Mouse (Mus musculus): ENCODE data around the gene Csad. TPM values are rescaled to one million over a fixed set of nuclear protein-coding genes. Genes with fewer than 3 reads are reported as not detected.

Gene Csad
- total RNA-seq, 1 experiment: 47.3 TPM

- Histone ChIP-seq H3K9ac (ENCODE audit: insufficient read depth, low read depth, low read length, poor library complexity, severe bottlenecking) (no peak overlapping the region), H3K4me3 (ENCODE audit: insufficient read depth in 1 of 2, low read depth in 1 of 2, low read length in 2 of 2, poor library complexity in 1 of 2, severe bottlenecking in 1 of 2) (no peak overlapping the region), H3K36me3 (ENCODE audit: control insufficient read depth, insufficient read depth, low read length, poor library complexity, severe bottlenecking) (no peaks in the 10 kb centered on the region), H3K9me3 (ENCODE audit: control insufficient read depth, insufficient read depth, low read depth, low read length) (no peaks in the 10 kb centered on the region), H3K27ac (ENCODE audit: insufficient read depth, low read depth, low read length, poor library complexity, severe bottlenecking) (no peak overlapping the region), H3K4me1 (ENCODE audit: control insufficient read depth in 2 of 2, insufficient read depth in 2 of 2, low read length in 2 of 2, poor library complexity in 1 of 2) (peaks cover 0 to 4% of the 10 kb centered on the region in 2 experiments; a peak in 1 of 4 replicates)
- in situ Hi-C loops (cut with MboI; ENCODE audit: low sequenced_read_pairs in 2 of 2, unreplicated experiment in 2 of 2): no loop called here
- no peak for DNase-seq (ENCODE audit: low read depth, low spot score)
- TF ChIP-seq HCFC1 (IDR thresholded peaks at IDR 0.05; ENCODE audit: borderline replicate concordance, insufficient read depth, low read length): no peak
Measured at GRCm38 (mm10) chr15:102145330-102145729, 59.2 kb downstream of the Csad start.

GRCm38 (mm10) chr15:102144726-102145125 is 59.8 kb downstream of the Csad start:
- Histone ChIP-seq H3K36me3 (ENCODE audit: control insufficient read depth, insufficient read depth, low read length, poor library complexity, severe bottlenecking) (no peaks in the 10 kb centered on the region), H3K4me1 (ENCODE audit: control insufficient read depth in 2 of 2, insufficient read depth in 2 of 2, low read length in 2 of 2, poor library complexity in 1 of 2) (peaks cover 0 to 2% of the 10 kb centered on the region in 2 experiments; a peak in 1 of 4 replicates), H3K4me3 (ENCODE audit: insufficient read depth in 1 of 2, low read depth in 1 of 2, low read length in 2 of 2, poor library complexity in 1 of 2, severe bottlenecking in 1 of 2) (peak overlapping the region; percentile 44 to 54; a peak in 3 of 4 replicates), H3K9me3 (ENCODE audit: control insufficient read depth, insufficient read depth, low read depth, low read length) (no peaks in the 10 kb centered on the region), H3K27ac (ENCODE audit: insufficient read depth, low read depth, low read length, poor library complexity, severe bottlenecking) (no peak overlapping the region), H3K9ac (ENCODE audit: insufficient read depth, low read depth, low read length, poor library complexity, severe bottlenecking) (0 out of 2 replicates have a peak overlapping the region, but pooled peaks have one; percentile 4)
- DNase-seq (ENCODE audit: low read depth, low spot score): no peak
- in situ Hi-C loops (cut with MboI; ENCODE audit: low sequenced_read_pairs in 2 of 2, unreplicated experiment in 2 of 2): no loop called here
- no peak for TF ChIP-seq ZNF384 (IDR thresholded peaks at IDR 0.05; ENCODE audit: low read depth, low read length)
- TF ChIP-seq ZC3H11A (IDR thresholded peaks at IDR 0.05; ENCODE audit: borderline replicate concordance, low read depth, low read length): no peak
- TF ChIP-seq HCFC1 (IDR thresholded peaks at IDR 0.05; ENCODE audit: borderline replicate concordance, insufficient read depth, low read length): no peak
- TF ChIP-seq MAFK (IDR thresholded peaks at IDR 0.05; ENCODE audit: insufficient read depth, low read depth, low read length): no peak
- no peak for TF ChIP-seq CHD2 (IDR thresholded peaks at IDR 0.05; ENCODE audit: low read depth, low read length)

- no peak for DNase-seq (ENCODE audit: low read depth, low spot score)
- Histone ChIP-seq H3K9me3 (ENCODE audit: control insufficient read depth, insufficient read depth, low read depth, low read length) (no peaks in the 10 kb centered on the region), H3K9ac (ENCODE audit: insufficient read depth, low read depth, low read length, poor library complexity, severe bottlenecking) (0 out of 2 replicates have a peak within 1 kb of the TSS, but pooled peaks have one; percentile 4), H3K27ac (ENCODE audit: insufficient read depth, low read depth, low read length, poor library complexity, severe bottlenecking) (no peak within 1 kb of the TSS), H3K4me3 (ENCODE audit: insufficient read depth in 1 of 2, low read depth in 1 of 2, low read length in 2 of 2, poor library complexity in 1 of 2, severe bottlenecking in 1 of 2) (peak within 1 kb of the TSS; percentile 44 to 54), H3K36me3 (ENCODE audit: control insufficient read depth, insufficient read depth, low read length, poor library complexity, severe bottlenecking) (no peaks in the 10 kb centered on the region), H3K4me1 (ENCODE audit: control insufficient read depth in 2 of 2, insufficient read depth in 2 of 2, low read length in 2 of 2, poor library complexity in 1 of 2) (peaks cover 0 to 2% of the 10 kb centered on the region in 2 experiments; a peak in 1 of 4 replicates)
- in situ Hi-C loops (cut with MboI; ENCODE audit: low sequenced_read_pairs in 2 of 2, unreplicated experiment in 2 of 2): no loop called here
- TF ChIP-seq ZC3H11A (IDR thresholded peaks at IDR 0.05; ENCODE audit: borderline replicate concordance, low read depth, low read length): no peak
- TF ChIP-seq CHD2 (IDR thresholded peaks at IDR 0.05; ENCODE audit: low read depth, low read length): no peak
Measured at GRCm38 (mm10) chr15:102144274-102144711, 60.2 kb downstream of the Csad start, which contains the start of gene Igfbp6. TSS of gene Igfbp6 (plus strand) at chr15:102144362.

- Histone ChIP-seq H3K4me1 (ENCODE audit: control insufficient read depth in 2 of 2, insufficient read depth in 2 of 2, low read length in 2 of 2, poor library complexity in 1 of 2) (peaks cover 0 to 2% of the 10 kb centered on the region in 2 experiments; a peak in 1 of 4 replicates), H3K36me3 (ENCODE audit: control insufficient read depth, insufficient read depth, low read length, poor library complexity, severe bottlenecking) (no peaks in the 10 kb centered on the region), H3K9ac (ENCODE audit: insufficient read depth, low read depth, low read length, poor library complexity, severe bottlenecking) (no peak overlapping the region), H3K27ac (ENCODE audit: insufficient read depth, low read depth, low read length, poor library complexity, severe bottlenecking) (no peak overlapping the region), H3K4me3 (ENCODE audit: insufficient read depth in 1 of 2, low read depth in 1 of 2, low read length in 2 of 2, poor library complexity in 1 of 2, severe bottlenecking in 1 of 2) (no peak overlapping the region), H3K9me3 (ENCODE audit: control insufficient read depth, insufficient read depth, low read depth, low read length) (no peaks in the 10 kb centered on the region)
- in situ Hi-C loops (cut with MboI; ENCODE audit: low sequenced_read_pairs in 2 of 2, unreplicated experiment in 2 of 2): no loop called here
- TF ChIP-seq HCFC1 (IDR thresholded peaks at IDR 0.05; ENCODE audit: borderline replicate concordance, insufficient read depth, low read length): no peak
- peak; percentile 34; the same call in 1 of the 2 replicates for TF ChIP-seq ZNF384 (IDR thresholded peaks at IDR 0.05; ENCODE audit: low read depth, low read length)
- no peak for TF ChIP-seq CHD2 (IDR thresholded peaks at IDR 0.05; ENCODE audit: low read depth, low read length)
- no peak for TF ChIP-seq ZC3H11A (IDR thresholded peaks at IDR 0.05; ENCODE audit: borderline replicate concordance, low read depth, low read length)
- TF ChIP-seq MAFK (IDR thresholded peaks at IDR 0.05; ENCODE audit: insufficient read depth, low read depth, low read length): no peak
- DNase-seq (ENCODE audit: low read depth, low spot score): peak; percentile 33
Measured at GRCm38 (mm10) chr15:102142914-102143912, 61.3 kb downstream of the Csad start.

Measured in ES-E14 (cell line).